Mouse (Mus musculus) forebrain, embryonic 16.5 days (tissue): Measurements from ENCODE around the gene Entpd3. TPM values are rescaled to one million over a fixed set of nuclear protein-coding genes. Genes with fewer than 3 reads are reported as not detected.
A peak's percentile ranks its signal among the peaks of the same experiment; 100 is the strongest.

Experiments
- ATAC-seq: fragments of 200-750 bp; cut with Nextera tagmentation; 2 replicates; pipeline ENCODE4 v1.8.0; 2017; ENCODE audit warnings: mild to moderate bottlenecking, moderate library complexity
- H3K27ac ChIP-seq: fragments of 300-500 bp; sonication (generic); 2 replicates; pipeline ENCODE4 v1.5.1; 2014; ENCODE audit warnings: low read length, control low read depth
- H3K27me3 ChIP-seq: fragments of 300-500 bp; sonication (generic); replicated peaks from 2 replicates; pipeline ENCODE4 v1.6.1; 2014; ENCODE audit warnings: low read length; ENCODE audit not compliant: control insufficient read depth, insufficient read depth
- H3K36me3 ChIP-seq: fragments of 300-500 bp; sonication (generic); 2 replicates; pipeline ENCODE4 v1.6.1; 2014; ENCODE audit not compliant: control insufficient read depth, insufficient read depth
- H3K4me1 ChIP-seq: fragments of 300-500 bp; sonication (generic); replicated peaks from 2 replicates; pipeline ENCODE4 v1.6.1; 2014; ENCODE audit warnings: low read length; ENCODE audit not compliant: control insufficient read depth, insufficient read depth
- H3K4me2 ChIP-seq: fragments of 300-500 bp; sonication (generic); 2 replicates; pipeline ENCODE4 v1.6.1; 2014; ENCODE audit warnings: mild to moderate bottlenecking, low read length, control low read depth
- H3K4me3 ChIP-seq: fragments of 300-500 bp; sonication (generic); replicated peaks from 2 replicates; pipeline ENCODE4 v1.5.1; 2014; ENCODE audit warnings: mild to moderate bottlenecking, low read length, control low read depth
- H3K9ac ChIP-seq: fragments of 300-500 bp; sonication (generic); replicated peaks from 2 replicates; pipeline ENCODE4 v1.6.1; 2014; ENCODE audit warnings: low read depth, low read length, control low read depth
- H3K9me3 ChIP-seq: fragments of 300-500 bp; sonication (generic); 2 replicates; pipeline ENCODE4 v1.6.1; 2016; ENCODE audit warnings: low read length; ENCODE audit not compliant: control insufficient read depth
- WGBS: fragments of 180-500 bp; shearing (Covaris S2); extraction: QIAGEN DNeasy Blood & Tissue Kit; methylation state at CpG from one replicate; pipeline ENCODE4 v1.1.7; 2014; 5-methylcytosine and 5-hydroxymethylcytosine counted together
- polyA plus RNA-seq: library from polyadenylated mRNA; unstranded; fragments of >200 nt; fragmentation: Nextera tagmentation; extraction: Ambion mirVana; gene quantifications from 2 replicates; pipeline ENCODE4 v1.2.1, GENCODE M21; 2015

Gene Entpd3
- polyA plus RNA-seq = 2.3 and 2.6 TPM in 2 replicates

- Histone ChIP-seq H3K9ac (peak within 1 kb of the TSS; percentile 58), H3K4me3 (peak within 1 kb of the TSS; percentile 51), H3K36me3 (no peaks in the 10 kb centered on the region), H3K4me2 (peak within 1 kb of the TSS; percentile 66), H3K9me3 (no peaks in the 10 kb centered on the region), H3K4me1 (0 out of 2 replicates have a peak, but pooled peaks cover 6% of the 10 kb centered on the region), H3K27me3 (peaks cover 11% of the 10 kb centered on the region), H3K27ac (no peak within 1 kb of the TSS)
- 0 out of 2 replicates have a peak, but pooled peaks have one; percentile 40 for ATAC-seq
- 2% methylated on average over 25 of the region's 31 CpGs for WGBS
Observed at GRCm38 (mm10) chr9:120539662-120540251, at the start of gene Entpd3. Entpd3 (plus strand) TSS chr9:120539818.

- H3K9me3 ChIP-seq = no peaks in the 10 kb centered on the region
- H3K4me1 ChIP-seq = peaks cover 28% of the 10 kb centered on the region
- H3K4me2 ChIP-seq = peak overlapping the region; percentile 84
- H3K27ac ChIP-seq = no peak overlapping the region
- no peak overlapping the region; the same call in 1 of the 2 replicates for H3K9ac ChIP-seq
- peak overlapping the region; percentile 100; the same call in 1 of the 2 replicates for H3K4me3 ChIP-seq
- no peaks in the 10 kb centered on the region for H3K27me3 ChIP-seq
- peaks cover 19% of the 10 kb centered on the region for H3K36me3 ChIP-seq
- 83% methylated on average over 3 of the region's 3 CpGs for WGBS
- no peak for ATAC-seq
Observed at GRCm38 (mm10) chr9:120491509-120491908, 48.1 kb upstream of the Entpd3 start.

GRCm38 (mm10) chr9:120492010-120492399 lies 47.6 kb upstream of the Entpd3 start, which contains the start of gene Eif1b:
Eif1b (plus strand) TSS chr9:120492232.
- Histone ChIP-seq H3K9ac (peak within 1 kb of the TSS; percentile 100), H3K27ac (peak within 1 kb of the TSS; percentile 92), H3K4me1 (peaks cover 32% of the 10 kb centered on the region), H3K4me2 (peak within 1 kb of the TSS; percentile 84), H3K4me3 (peak within 1 kb of the TSS; percentile 100), H3K9me3 (no peaks in the 10 kb centered on the region), H3K36me3 (peaks cover 19% of the 10 kb centered on the region), H3K27me3 (no peaks in the 10 kb centered on the region)
- peak; percentile 43 for ATAC-seq
- WGBS = 3% methylated on average over 15 of the region's 19 CpGs

GRCm38 (mm10) chr9:120492400-120493351 lies 46.9 kb upstream of the Entpd3 start:
- Histone ChIP-seq H3K36me3 (peaks cover 19% of the 10 kb centered on the region), H3K9ac (peak overlapping the region; percentile 100), H3K9me3 (no peaks in the 10 kb centered on the region), H3K4me2 (peak overlapping the region; percentile 84), H3K27me3 (no peaks in the 10 kb centered on the region), H3K4me3 (peak overlapping the region; percentile 100), H3K27ac (peak overlapping the region; percentile 92), H3K4me1 (peaks cover 34% of the 10 kb centered on the region)
- peak; percentile 82 for ATAC-seq
- under 1% methylated on average over 97 of the region's 97 CpGs for WGBS

- WGBS = 56% methylated on average over 12 of the region's 12 CpGs
- Histone ChIP-seq H3K9me3 (no peaks in the 10 kb centered on the region), H3K27me3 (no peaks in the 10 kb centered on the region), H3K4me2 (peak overlapping the region; percentile 84), H3K27ac (peak overlapping the region; percentile 11; the same call in 1 of the 2 replicates), H3K36me3 (peaks cover 19% of the 10 kb centered on the region), H3K4me1 (peaks cover 34% of the 10 kb centered on the region), H3K9ac (peak overlapping the region; percentile 100), H3K4me3 (peak overlapping the region; percentile 100)
- ATAC-seq = no peak
Observed at GRCm38 (mm10) chr9:120493781-120494180, 45.8 kb upstream of the Entpd3 start.

GRCm38 (mm10) chr9:120496691-120497090 lies 42.9 kb upstream of the Entpd3 start:
- WGBS = 5% methylated on average over 3 of the region's 3 CpGs
- no peaks in the 10 kb centered on the region for H3K27me3 ChIP-seq
- no peaks in the 10 kb centered on the region for H3K9me3 ChIP-seq
- H3K36me3 ChIP-seq = peaks cover 19% of the 10 kb centered on the region
- peak overlapping the region; percentile 36; the same call in 1 of the 2 replicates for H3K27ac ChIP-seq
- ATAC-seq = peak; percentile 16
- no peak overlapping the region for H3K4me3 ChIP-seq
- peaks cover 34% of the 10 kb centered on the region for H3K4me1 ChIP-seq
- no peak overlapping the region for H3K9ac ChIP-seq
- no peak overlapping the region for H3K4me2 ChIP-seq

GRCm38 (mm10) chr9:120497983-120498382 lies 41.6 kb upstream of the Entpd3 start:
- Histone ChIP-seq H3K9ac (no peak overlapping the region), H3K27me3 (no peaks in the 10 kb centered on the region), H3K27ac (no peak overlapping the region), H3K4me3 (no peak overlapping the region), H3K4me2 (no peak overlapping the region), H3K9me3 (no peaks in the 10 kb centered on the region), H3K4me1 (peaks cover 32% of the 10 kb centered on the region), H3K36me3 (peaks cover 19% of the 10 kb centered on the region)
- no peak for ATAC-seq
- WGBS = 82% methylated on average over 5 of the region's 5 CpGs

GRCm38 (mm10) chr9:120501191-120501902 lies 38.3 kb upstream of the Entpd3 start:
- Histone ChIP-seq H3K9me3 (no peaks in the 10 kb centered on the region), H3K4me1 (peaks cover 9% of the 10 kb centered on the region; the same call in 1 of the 2 replicates), H3K9ac (no peak overlapping the region), H3K4me2 (no peak overlapping the region), H3K4me3 (no peak overlapping the region), H3K27ac (no peak overlapping the region), H3K36me3 (no peaks in the 10 kb centered on the region), H3K27me3 (no peaks in the 10 kb centered on the region)
- ATAC-seq = 0 out of 2 replicates have a peak, but pooled peaks have one; percentile 27
- 32% methylated on average over 10 of the region's 10 CpGs for WGBS
